Mouse (Mus musculus): Measurements from ENCODE around the gene Tram1l1.
A peak's percentile ranks its signal among the peaks of the same experiment; 100 is the strongest.
"Not testable (repeated sequence)": the region's sequence is repeated elsewhere in the genome, so short reads cannot be mapped to it uniquely, and the experiment has no call there.

Tram1l1 gene

GRCm38 (mm10) chr3:124320821-124321576 is at the start of gene Tram1l1:
Gene Tram1l1, plus strand, starts transcription at chr3:124320855.
- DNase-seq (ENCODE audit: low read depth, low spot score), result peak; percentile 78

DNA sequence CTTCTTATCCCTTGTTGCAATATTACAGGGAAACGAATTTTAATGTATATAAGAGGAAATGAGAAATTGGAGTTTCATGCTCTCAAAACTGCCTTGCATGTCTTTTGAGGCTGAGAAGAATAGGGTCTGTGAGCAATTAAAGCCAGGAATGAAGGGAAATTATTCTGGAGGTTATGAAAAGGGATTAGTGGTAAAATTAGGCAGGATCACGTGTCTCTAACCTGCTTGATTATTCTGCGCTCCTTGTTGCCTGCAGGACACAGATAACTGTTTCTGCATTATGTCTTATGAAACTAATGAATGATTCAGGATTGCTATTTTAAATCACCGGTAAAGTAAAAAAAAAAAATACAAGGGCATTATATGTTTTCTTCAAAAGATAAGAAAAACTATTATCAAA is 49.4 kb upstream of the Tram1l1 start:
- DNase-seq (ENCODE audit: low read depth, low spot score), result no peak

GRCm38 (mm10) chr3:124271668-124272067 is 49.0 kb upstream of the Tram1l1 start:
- no peak for DNase-seq (ENCODE audit: low read depth, low spot score)

DNA sequence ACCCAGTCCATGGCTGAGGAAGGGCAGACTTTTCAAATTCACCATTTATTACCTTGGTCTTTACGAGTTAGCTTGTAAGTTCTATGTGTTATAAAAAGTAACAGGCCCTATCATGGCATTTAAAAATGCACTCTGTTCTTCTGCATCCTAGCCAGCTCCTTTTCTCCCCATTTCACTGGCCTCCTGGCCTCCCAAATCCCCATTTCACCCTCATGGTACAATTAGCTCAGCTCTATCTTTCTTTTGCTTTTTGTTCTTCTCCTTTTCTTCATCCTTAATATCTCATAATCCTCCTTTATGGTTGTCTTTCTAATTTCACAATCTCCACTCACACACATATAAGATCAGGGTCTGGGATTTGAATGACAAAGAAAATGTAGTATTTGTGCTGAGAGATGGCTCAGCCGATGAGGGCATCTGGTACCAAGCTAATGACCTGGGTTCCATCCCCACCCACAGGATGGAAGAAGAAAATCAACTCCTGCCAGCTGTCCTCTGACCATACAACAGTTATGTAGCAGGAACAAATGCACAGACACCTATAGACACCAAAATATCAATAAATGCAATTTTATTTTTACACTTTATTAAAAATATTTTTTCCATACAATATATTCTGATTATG is 48.1 kb upstream of the Tram1l1 start:
- no peak for DNase-seq (ENCODE audit: low read depth, low spot score)

DNA sequence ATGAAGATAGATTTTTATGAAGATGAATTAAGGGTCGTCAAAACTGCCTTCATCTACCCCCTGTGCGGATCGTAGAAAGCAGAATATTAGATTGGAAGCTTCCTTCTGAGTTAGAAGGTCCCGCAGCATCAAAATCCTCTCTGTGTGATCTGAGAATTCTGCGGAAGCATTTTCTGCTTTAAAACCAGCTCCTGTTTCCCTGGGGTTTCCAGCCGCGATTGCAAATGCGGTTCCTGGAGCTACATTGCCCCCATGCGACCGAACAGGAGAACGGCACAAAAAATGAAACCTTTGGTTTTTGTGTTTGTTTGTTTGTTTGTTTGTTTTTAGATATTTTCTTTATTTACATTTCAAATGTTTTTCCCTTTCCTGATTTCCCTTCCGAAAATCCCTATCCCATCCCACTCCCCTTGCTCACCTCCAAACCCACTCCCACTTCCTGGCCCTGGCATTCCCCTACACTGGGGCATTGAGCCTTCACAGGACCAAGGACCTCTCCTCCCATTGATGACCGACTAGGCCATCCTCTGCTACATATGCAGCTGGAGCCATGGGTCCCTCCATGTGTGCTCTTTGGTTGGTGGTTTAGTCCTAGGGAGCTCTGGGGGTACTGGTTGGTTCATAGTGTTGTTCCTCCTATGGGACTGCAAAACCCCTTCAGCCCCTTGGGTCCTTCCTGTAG is 45.6 kb upstream of the Tram1l1 start:
- peak; percentile 34 for DNase-seq (ENCODE audit: low read depth, low spot score)

GRCm38 (mm10) chr3:124288936-124289335 is 31.7 kb upstream of the Tram1l1 start:
- not testable (repeated sequence) for DNase-seq (ENCODE audit: low read depth, low spot score)

- no peak for DNase-seq (ENCODE audit: low read depth, low spot score)
Observed at GRCm38 (mm10) chr3:124319254-124319653, 1.4 kb upstream of the Tram1l1 start.

GRCm38 (mm10) chr3:124320398-124320797 is 257 bp upstream of the Tram1l1 start:
- DNase-seq (ENCODE audit: low read depth, low spot score), result no peak

- DNase-seq (ENCODE audit: low read depth, low spot score), result peak; percentile 3
Observed at GRCm38 (mm10) chr3:124346445-124346844, 25.8 kb downstream of the Tram1l1 start.

DNA sequence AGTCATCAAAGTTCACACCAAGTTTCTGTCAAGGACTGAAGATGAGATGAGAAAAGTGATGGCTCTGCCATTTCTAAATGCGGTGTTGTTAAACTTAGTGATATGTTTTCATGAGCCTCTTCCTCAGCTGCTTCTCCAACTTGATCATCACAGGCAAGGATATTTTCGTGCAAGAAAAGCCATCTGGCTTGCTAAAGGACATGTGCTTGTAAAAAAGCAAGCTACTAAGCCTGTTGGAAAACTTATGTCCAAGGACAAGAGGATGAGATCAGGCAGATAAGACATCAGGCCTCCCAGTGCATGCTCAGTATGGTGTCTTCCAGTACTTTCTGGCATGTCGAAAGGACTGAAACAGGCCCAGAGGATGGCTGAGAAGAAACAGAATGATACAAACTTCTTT is 36.9 kb downstream of the Tram1l1 start:
- DNase-seq (ENCODE audit: low read depth, low spot score), result no peak

GRCm38 (mm10) chr3:124372031-124372430 is 51.4 kb downstream of the Tram1l1 start:
- DNase-seq (ENCODE audit: low read depth, low spot score), result no peak
